Mouse (Mus musculus): ENCODE data around the gene Wbp2nl.

- no peak for TF ChIP-seq CHD1 (IDR thresholded peaks at IDR 0.05; ENCODE audit: low read depth, low read length)
- no peak for TF ChIP-seq POLR2A (IDR thresholded peaks at IDR 0.05; ENCODE audit: control insufficient read depth in 1 of 2, insufficient read depth in 1 of 2, low read depth in 1 of 2, low read length in 2 of 2, poor library complexity in 1 of 2)
Observed at GRCm38 (mm10) chr15:82308416-82308815, 9.7 kb downstream of the Wbp2nl start.
